Mouse (Mus musculus): ENCODE measurements around the gene Vps11. TPM values are rescaled to one million over a fixed set of nuclear protein-coding genes. Genes with fewer than 3 reads are reported as not detected.

Vps11 gene
- total and polyA plus RNA-seq, 2 experiments from 2014 or later: 17.7 to 27.8 TPM

DNA sequence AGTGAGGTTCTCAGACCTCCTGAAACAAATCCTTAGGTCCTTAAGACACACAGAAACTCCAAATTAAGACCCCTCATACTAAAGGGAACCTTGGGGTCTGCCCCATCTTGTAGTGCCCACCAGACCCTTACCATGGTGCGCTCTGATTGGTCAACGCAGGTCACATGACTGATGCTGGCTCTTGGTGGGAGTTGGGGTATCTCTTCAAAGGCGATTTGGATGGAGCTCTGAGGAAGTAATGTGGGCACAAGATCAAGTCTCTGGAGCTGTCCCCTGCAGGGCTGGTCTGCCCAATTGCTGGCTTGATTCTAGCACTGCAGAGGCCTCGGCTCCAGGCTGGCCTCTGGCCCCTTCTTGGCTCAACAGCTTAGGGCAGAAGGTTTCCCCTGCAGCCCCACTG, 44.0 kb downstream of the Vps11 start:
- Histone ChIP-seq H3K4me2 (ENCODE audit: low read depth, low read length) (0 out of 2 replicates have a peak overlapping the region, but pooled peaks have one; percentile 89), H3K4me3 (ENCODE audit: low read depth, low read length) (no peak overlapping the region), H3K27ac (ENCODE audit: low read depth) (no peak overlapping the region), H3K36me3 (replicated peaks; ENCODE audit: control insufficient read depth, insufficient read depth, low read length) (peaks cover 44% of the 10 kb centered on the region), H3K9ac (replicated peaks; ENCODE audit: low read depth, low read length) (no peak overlapping the region), H3K27me3 (ENCODE audit: control insufficient read depth, insufficient read depth, low read length) (no peaks in the 10 kb centered on the region), H3K9me3 (replicated peaks; ENCODE audit: control insufficient read depth, low read length) (no peaks in the 10 kb centered on the region), H3K4me1 (ENCODE audit: control insufficient read depth, insufficient read depth) (peaks cover 20% of the 10 kb centered on the region)
- DNase-seq (ENCODE audit: low spot score): no peak
- ATAC-seq (ENCODE audit: insufficient read depth, low read depth): no peak
- no peak for TF ChIP-seq EP300 (IDR thresholded peaks at IDR 0.05; ENCODE audit: low read depth)
- TF ChIP-seq CTCF (IDR thresholded peaks at IDR 0.05; ENCODE audit: low read depth): no peak
- WGBS: 73% methylated on average over 4 of the region's 4 CpGs

- DNase-seq (ENCODE audit: low spot score): no peak
- no peak for ATAC-seq (ENCODE audit: insufficient read depth, low read depth)
- Histone ChIP-seq H3K4me2 (ENCODE audit: low read depth, low read length) (no peak overlapping the region), H3K9ac (replicated peaks; ENCODE audit: low read depth, low read length) (no peak overlapping the region), H3K9me3 (replicated peaks; ENCODE audit: control insufficient read depth, low read length) (no peaks in the 10 kb centered on the region), H3K4me3 (ENCODE audit: low read depth, low read length) (no peak overlapping the region), H3K27me3 (ENCODE audit: control insufficient read depth, insufficient read depth, low read length) (no peaks in the 10 kb centered on the region), H3K36me3 (replicated peaks; ENCODE audit: control insufficient read depth, insufficient read depth, low read length) (peaks cover 46% of the 10 kb centered on the region), H3K27ac (ENCODE audit: low read depth) (no peak overlapping the region), H3K4me1 (ENCODE audit: control insufficient read depth, insufficient read depth) (peaks cover 20% of the 10 kb centered on the region)
- TF ChIP-seq CTCF (IDR thresholded peaks at IDR 0.05; ENCODE audit: low read depth) (no peak), EP300 (IDR thresholded peaks at IDR 0.05; ENCODE audit: low read depth) (no peak)
- 94% methylated on average over 18 of the region's 18 CpGs for WGBS
These were observed 46.6 kb downstream of the Vps11 start for GRCm38 (mm10) chr9:44314910-44315309.

GRCm38 (mm10) chr9:44314257-44314547, 47.3 kb downstream of the Vps11 start:
- Histone ChIP-seq H3K9me3 (replicated peaks; ENCODE audit: control insufficient read depth, low read length) (no peaks in the 10 kb centered on the region), H3K27me3 (ENCODE audit: control insufficient read depth, insufficient read depth, low read length) (no peaks in the 10 kb centered on the region)
- ATAC-seq (ENCODE audit: insufficient read depth, low read depth): no peak

GRCm38 (mm10) chr9:44313476-44314256, 47.8 kb downstream of the Vps11 start:
- Histone ChIP-seq H3K9ac (replicated peaks; ENCODE audit: low read depth, low read length) (no peak overlapping the region), H3K4me1 (ENCODE audit: control insufficient read depth, insufficient read depth) (peaks cover 12% of the 10 kb centered on the region), H3K27ac (ENCODE audit: low read depth) (no peak overlapping the region), H3K9me3 (replicated peaks; ENCODE audit: control insufficient read depth, low read length) (no peaks in the 10 kb centered on the region), H3K36me3 (replicated peaks; ENCODE audit: control insufficient read depth, insufficient read depth, low read length) (peaks cover 46% of the 10 kb centered on the region), H3K4me2 (ENCODE audit: low read depth, low read length) (no peak overlapping the region), H3K4me3 (ENCODE audit: low read depth, low read length) (no peak overlapping the region), H3K27me3 (ENCODE audit: control insufficient read depth, insufficient read depth, low read length) (no peaks in the 10 kb centered on the region)
- WGBS: 76% methylated on average over 19 of the region's 19 CpGs
- no peak for TF ChIP-seq EP300 (IDR thresholded peaks at IDR 0.05; ENCODE audit: low read depth)
- TF ChIP-seq CTCF (IDR thresholded peaks at IDR 0.05; ENCODE audit: low read depth): no peak
- no peak for DNase-seq (ENCODE audit: low spot score)
- ATAC-seq (ENCODE audit: insufficient read depth, low read depth): no peak

More at GRCm38 (mm10) chr9:44314257-44314547, 47.3 kb downstream of the Vps11 start:
- peaks cover 46% of the 10 kb centered on the region for H3K36me3 ChIP-seq (replicated peaks; ENCODE audit: control insufficient read depth, insufficient read depth, low read length)
- no peak overlapping the region for H3K4me3 ChIP-seq (ENCODE audit: low read depth, low read length)
- H3K4me1 ChIP-seq (ENCODE audit: control insufficient read depth, insufficient read depth): peaks cover 18% of the 10 kb centered on the region
- no peak overlapping the region for H3K9ac ChIP-seq (replicated peaks; ENCODE audit: low read depth, low read length)
- no peak for DNase-seq (ENCODE audit: low spot score)
- H3K27ac ChIP-seq (ENCODE audit: low read depth): no peak overlapping the region
- TF ChIP-seq CTCF (IDR thresholded peaks at IDR 0.05; ENCODE audit: low read depth) (no peak), EP300 (IDR thresholded peaks at IDR 0.05; ENCODE audit: low read depth) (no peak)
- WGBS: 73% methylated on average over 4 of the region's 4 CpGs
- no peak overlapping the region for H3K4me2 ChIP-seq (ENCODE audit: low read depth, low read length)

GRCm38 (mm10) chr9:44311136-44312134, 50.0 kb downstream of the Vps11 start:
- Histone ChIP-seq H3K4me2 (ENCODE audit: low read depth, low read length) (peak overlapping the region; percentile 27), H3K9ac (replicated peaks; ENCODE audit: low read depth, low read length) (peak overlapping the region; percentile 17; the same call in 1 of the 2 replicates), H3K4me1 (ENCODE audit: control insufficient read depth, insufficient read depth) (0 out of 2 replicates have a peak, but pooled peaks cover 4% of the 10 kb centered on the region), H3K36me3 (replicated peaks; ENCODE audit: control insufficient read depth, insufficient read depth, low read length) (peaks cover 41% of the 10 kb centered on the region), H3K4me3 (ENCODE audit: low read depth, low read length) (no peak overlapping the region), H3K27ac (ENCODE audit: low read depth) (peak overlapping the region; percentile 83), H3K9me3 (replicated peaks; ENCODE audit: control insufficient read depth, low read length) (no peaks in the 10 kb centered on the region), H3K27me3 (ENCODE audit: control insufficient read depth, insufficient read depth, low read length) (no peaks in the 10 kb centered on the region)
- WGBS: 35% methylated on average over 27 of the region's 27 CpGs
- ATAC-seq (ENCODE audit: insufficient read depth, low read depth) (peak; percentile 75), DNase-seq (ENCODE audit: low spot score) (peak; percentile 45)
- TF ChIP-seq EP300 (IDR thresholded peaks at IDR 0.05; ENCODE audit: low read depth): 0 out of 2 replicates have a peak, but pooled peaks have one; percentile 21
- no peak for TF ChIP-seq CTCF (IDR thresholded peaks at IDR 0.05; ENCODE audit: low read depth)

All from heart, postnatal 0 days (tissue).